Mouse (Mus musculus): Measurements from ENCODE around the gene Tnfrsf17. TPM values are rescaled to one million over a fixed set of nuclear protein-coding genes. Genes with fewer than 3 reads are reported as not detected.

The Tnfrsf17 gene
- polyA plus RNA-seq, 2 experiments: 0.18 to 0.23 TPM

GRCm38 (mm10) chr16:11303741-11304140 is 9.9 kb upstream of the Tnfrsf17 start:
- Histone ChIP-seq H3K27me3 (ENCODE audit: control insufficient read depth, insufficient read depth, low read length) (no peaks in the 10 kb centered on the region), H3K4me2 (replicated peaks; ENCODE audit: low read depth, low read length, severe bottlenecking) (no peak overlapping the region), H3K9me3 (ENCODE audit: control insufficient read depth, low read length) (no peaks in the 10 kb centered on the region), H3K36me3 (ENCODE audit: control insufficient read depth, insufficient read depth, low read length) (no peaks in the 10 kb centered on the region), H3K4me3 (replicated peaks; ENCODE audit: low read length) (no peak overlapping the region), H3K4me1 (ENCODE audit: control insufficient read depth, insufficient read depth, low read length) (no peaks in the 10 kb centered on the region), H3K9ac (ENCODE audit: low read depth, low read length, severe bottlenecking) (no peak overlapping the region), H3K27ac (replicated peaks; ENCODE audit: low read depth, low read length) (no peak overlapping the region)
- ATAC-seq (ENCODE audit: low FRiP score, low read depth) (no peak), DNase-seq (ENCODE audit: low spot score) (no peak)
- TF ChIP-seq POLR2A (IDR thresholded peaks at IDR 0.05; ENCODE audit: borderline replicate concordance, extremely low read depth, insufficient read depth, insufficient read length): no peak

GRCm38 (mm10) chr16:11305531-11305930 is 8.1 kb upstream of the Tnfrsf17 start:
- Histone ChIP-seq H3K4me2 (replicated peaks; ENCODE audit: low read depth, low read length, severe bottlenecking) (no peak overlapping the region), H3K9me3 (ENCODE audit: control insufficient read depth, low read length) (no peaks in the 10 kb centered on the region), H3K27ac (replicated peaks; ENCODE audit: low read depth, low read length) (no peak overlapping the region), H3K27me3 (ENCODE audit: control insufficient read depth, insufficient read depth, low read length) (no peaks in the 10 kb centered on the region), H3K4me1 (ENCODE audit: control insufficient read depth, insufficient read depth, low read length) (no peaks in the 10 kb centered on the region), H3K36me3 (ENCODE audit: control insufficient read depth, insufficient read depth, low read length) (no peaks in the 10 kb centered on the region), H3K4me3 (replicated peaks; ENCODE audit: low read length) (no peak overlapping the region), H3K9ac (ENCODE audit: low read depth, low read length, severe bottlenecking) (no peak overlapping the region)
- DNase-seq (ENCODE audit: low spot score): no peak
- no peak for ATAC-seq (ENCODE audit: low FRiP score, low read depth)
- TF ChIP-seq POLR2A (IDR thresholded peaks at IDR 0.05; ENCODE audit: borderline replicate concordance, extremely low read depth, insufficient read depth, insufficient read length): no peak
- WGBS: 94% methylated on average over 2 of the region's 2 CpGs

- no peak for TF ChIP-seq POLR2A (IDR thresholded peaks at IDR 0.05; ENCODE audit: borderline replicate concordance, extremely low read depth, insufficient read depth, insufficient read length)
- no peaks in the 10 kb centered on the region for H3K27me3 ChIP-seq (ENCODE audit: control insufficient read depth, insufficient read depth, low read length)
- no peaks in the 10 kb centered on the region for H3K36me3 ChIP-seq (ENCODE audit: control insufficient read depth, insufficient read depth, low read length)
- H3K9ac ChIP-seq (ENCODE audit: low read depth, low read length, severe bottlenecking): no peak overlapping the region
- DNase-seq (ENCODE audit: low spot score): no peak
- no peaks in the 10 kb centered on the region for H3K9me3 ChIP-seq (ENCODE audit: control insufficient read depth, low read length)
- H3K4me2 ChIP-seq (replicated peaks; ENCODE audit: low read depth, low read length, severe bottlenecking): no peak overlapping the region
- no peak for ATAC-seq (ENCODE audit: low FRiP score, low read depth)
- 0 out of 2 replicates have a peak, but pooled peaks cover 4% of the 10 kb centered on the region for H3K4me1 ChIP-seq (ENCODE audit: control insufficient read depth, insufficient read depth, low read length)
- WGBS: 81% methylated on average over 5 of the region's 5 CpGs
- no peak overlapping the region for H3K4me3 ChIP-seq (replicated peaks; ENCODE audit: low read length)
- H3K27ac ChIP-seq (replicated peaks; ENCODE audit: low read depth, low read length): no peak overlapping the region
Measured at GRCm38 (mm10) chr16:11315786-11316320, 2.2 kb downstream of the Tnfrsf17 start.

- ATAC-seq (ENCODE audit: low FRiP score, low read depth) (no peak), DNase-seq (ENCODE audit: low spot score) (no peak)
- WGBS: 74% methylated on average over 5 of the region's 5 CpGs
- H3K9ac ChIP-seq (ENCODE audit: low read depth, low read length, severe bottlenecking): no peak overlapping the region
- 0 out of 2 replicates have a peak, but pooled peaks cover 4% of the 10 kb centered on the region for H3K4me1 ChIP-seq (ENCODE audit: control insufficient read depth, insufficient read depth, low read length)
- no peak overlapping the region for H3K27ac ChIP-seq (replicated peaks; ENCODE audit: low read depth, low read length)
- no peak overlapping the region for H3K4me2 ChIP-seq (replicated peaks; ENCODE audit: low read depth, low read length, severe bottlenecking)
- H3K36me3 ChIP-seq (ENCODE audit: control insufficient read depth, insufficient read depth, low read length): no peaks in the 10 kb centered on the region
- no peak overlapping the region for H3K4me3 ChIP-seq (replicated peaks; ENCODE audit: low read length)
- no peaks in the 10 kb centered on the region for H3K27me3 ChIP-seq (ENCODE audit: control insufficient read depth, insufficient read depth, low read length)
- H3K9me3 ChIP-seq (ENCODE audit: control insufficient read depth, low read length): no peaks in the 10 kb centered on the region
- no peak for TF ChIP-seq POLR2A (IDR thresholded peaks at IDR 0.05; ENCODE audit: borderline replicate concordance, extremely low read depth, insufficient read depth, insufficient read length)
Measured at GRCm38 (mm10) chr16:11316748-11317147, 3.1 kb downstream of the Tnfrsf17 start.

GRCm38 (mm10) chr16:11317324-11317723 is 3.7 kb downstream of the Tnfrsf17 start:
- H3K4me2 ChIP-seq (replicated peaks; ENCODE audit: low read depth, low read length, severe bottlenecking): no peak overlapping the region
- DNase-seq (ENCODE audit: low spot score): peak; percentile 33
- H3K27me3 ChIP-seq (ENCODE audit: control insufficient read depth, insufficient read depth, low read length): no peaks in the 10 kb centered on the region
- WGBS: 36% methylated on average over 6 of the region's 6 CpGs
- 0 out of 2 replicates have a peak overlapping the region, but pooled peaks have one; percentile 48 for H3K27ac ChIP-seq (replicated peaks; ENCODE audit: low read depth, low read length)
- ATAC-seq (ENCODE audit: low FRiP score, low read depth): no peak
- 0 out of 2 replicates have a peak, but pooled peaks cover 6% of the 10 kb centered on the region for H3K4me1 ChIP-seq (ENCODE audit: control insufficient read depth, insufficient read depth, low read length)
- H3K36me3 ChIP-seq (ENCODE audit: control insufficient read depth, insufficient read depth, low read length): no peaks in the 10 kb centered on the region
- no peak for TF ChIP-seq POLR2A (IDR thresholded peaks at IDR 0.05; ENCODE audit: borderline replicate concordance, extremely low read depth, insufficient read depth, insufficient read length)
- H3K9me3 ChIP-seq (ENCODE audit: control insufficient read depth, low read length): no peaks in the 10 kb centered on the region
- no peak overlapping the region for H3K9ac ChIP-seq (ENCODE audit: low read depth, low read length, severe bottlenecking)
- no peak overlapping the region for H3K4me3 ChIP-seq (replicated peaks; ENCODE audit: low read length)
